ENCODE assay signal across 8 mouse cellular contexts in the genomic region with DNA sequence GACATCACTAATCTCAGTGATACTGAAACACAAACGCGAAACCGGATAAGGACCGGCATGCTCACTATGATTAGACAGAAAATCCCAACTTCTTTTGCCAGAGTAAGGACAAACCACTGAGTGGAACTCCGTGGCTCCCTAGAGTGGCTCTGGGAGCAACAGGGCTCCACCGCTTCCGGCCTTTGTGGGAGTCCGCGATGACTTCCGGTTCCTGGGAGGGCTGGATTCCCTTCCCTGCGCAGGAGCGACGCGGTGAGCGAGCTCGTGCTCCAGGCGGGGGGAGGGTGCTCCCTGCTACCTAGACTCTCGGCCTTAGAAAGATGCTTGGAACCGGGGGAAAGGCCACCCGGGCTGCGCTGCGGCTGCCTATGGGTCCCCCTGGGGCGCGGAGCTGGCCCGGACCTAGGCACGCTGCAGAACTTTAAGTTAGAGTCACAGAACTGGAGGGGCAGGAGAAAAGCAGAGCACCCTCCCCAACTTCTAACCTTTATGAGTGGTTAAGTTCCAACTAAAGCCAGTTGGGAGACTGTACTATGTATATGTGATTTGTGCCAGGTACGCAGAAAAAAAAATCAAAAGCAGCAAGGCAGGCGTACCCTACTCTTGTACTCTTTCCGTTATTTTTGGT. TPM values are rescaled to one million over a fixed set of nuclear protein-coding genes. Genes with fewer than 3 reads are reported as not detected.
A peak's percentile ranks its signal among the peaks of the same experiment; 100 is the strongest.
DNase-seq lines count a peak whose midpoint lies in the region; ATAC-seq and TF ChIP-seq lines count a peak whose summit lies in the region.

Gene Zscan12 (plus strand): TSS at position 200 of the 628 bp plus-strand sequence.

- H3K4me1 ChIP-seq in cortical plate, adult 2 months (ENCODE audit: control insufficient read depth, insufficient read depth, low read length), result no peaks in the 10 kb centered on the region; the same call in 1 of the 2 replicates
- peaks cover 25% of the 10 kb centered on the region for H3K4me1 ChIP-seq in megakaryocyte, embryonic 14.5 days

- peaks cover 10% of the 10 kb centered on the region for H3K9me3 ChIP-seq in megakaryocyte, embryonic 14.5 days

- TF ChIP-seq CTCF in cortical plate, adult 2 months (IDR thresholded peaks at IDR 0.05; ENCODE audit: extremely low read depth, insufficient read depth, low read length), result no peak

- peak within 1 kb of the TSS; percentile 36 for H3K4me3 ChIP-seq in cortical plate, adult 2 months (ENCODE audit: insufficient read depth, low read length)
- peak within 1 kb of the TSS; percentile 95 for H3K4me3 ChIP-seq in megakaryocyte, embryonic 14.5 days (replicated peaks)

- peak; percentile 77 to 88 for DNase-seq in gastrocnemius, adult 8-10 months (ENCODE audit: low spot score in 2 of 2)
- DNase-seq in hindlimb bud, embryonic 11.5 days (ENCODE audit: extremely low spot score, low read depth, low spot score), result peak; percentile 83
- peak; percentile 69 to 90 for DNase-seq in left cerebral cortex, adult 8-10 months (ENCODE audit: low spot score in 2 of 2)
- peak; percentile 94 for DNase-seq in right cerebral cortex, postnatal 10 days (ENCODE audit: low spot score in 2 of 2)
- peak; percentile 80 for DNase-seq in urinary bladder, postnatal 25 days (ENCODE audit: low spot score)

- ATAC-seq in activated CD4-positive, CD25-positive, alpha-beta regulatory T cell, adult 4 months, result peak; percentile 84

- H3K27me3 ChIP-seq in megakaryocyte, embryonic 14.5 days (replicated peaks), result peaks cover 5% of the 10 kb centered on the region

- H3K36me3 ChIP-seq in megakaryocyte, embryonic 14.5 days (replicated peaks; ENCODE audit: low read length), result peaks cover 25% of the 10 kb centered on the region

- no peak within 1 kb of the TSS for H3K27ac ChIP-seq in cortical plate, adult 2 months (ENCODE audit: insufficient read depth, low read length)

- TF ChIP-seq POLR2A in cortical plate, adult 2 months (IDR thresholded peaks at IDR 0.05; ENCODE audit: extremely low read depth, insufficient read depth, low read length), result peak; percentile 63; the same call in 1 of the 2 replicates

RNA-seq across cellular contexts. Expression of gene Zscan12, which starts in this region (rescaled TPM):
- 1 to 10 TPM; 5.4 to 6.2 TPM for polyA plus RNA-seq in activated CD4-positive, CD25-positive, alpha-beta regulatory T cell, adult 4 months (2017; shearing (Covaris generic))
- 5.7 and 6.3 TPM in 2 replicates for polyA plus RNA-seq in cortical plate, adult 2 months (2012; rRNA removed)
- 10 to 100 TPM in 1 of 4 experiments, 1 to 10 TPM in 3; 7.7 to 10.5 (median 8.5) TPM for total RNA-seq in gastrocnemius, adult 8-10 months (2022)
- total RNA-seq in left cerebral cortex, adult 8-10 months (2022), result 1 to 10 TPM; 6.7 to 8.8 (median 7.8) TPM
- polyA plus RNA-seq in megakaryocyte, embryonic 14.5 days (2012; ENCODE audit: insufficient read depth, low replicate concordance), result 1.3 TPM in 1 of 2 replicates, not detected in the other
